Mouse (Mus musculus) forebrain, embryonic 10.5 days (tissue): ENCODE results near the gene Zfp683. TPM values are rescaled to one million over a fixed set of nuclear protein-coding genes. Genes with fewer than 3 reads are reported as not detected.
A peak's percentile ranks its signal among the peaks of the same experiment; 100 is the strongest.

Source experiments
- DNase-seq: peaks from one replicate; pipeline ENCODE4 v3.0.0-alpha.2; 2017; ENCODE audit warnings: low spot score; ENCODE audit errors: extremely low spot score
- H3K27ac ChIP-seq: fragments of 300-500 bp; sonication (generic); 2 replicates; pipeline ENCODE4 v1.5.1; 2016; ENCODE audit warnings: mild to moderate bottlenecking
- H3K27me3 ChIP-seq: fragments of 300-500 bp; sonication (generic); 2 replicates; pipeline ENCODE4 v1.6.1; 2016; ENCODE audit warnings: mild to moderate bottlenecking; ENCODE audit not compliant: poor library complexity, severe bottlenecking
- H3K36me3 ChIP-seq: fragments of 300-500 bp; sonication (generic); replicated peaks from 2 replicates; pipeline ENCODE4 v1.6.1; 2016; ENCODE audit warnings: mild to moderate bottlenecking, moderate library complexity
- H3K4me1 ChIP-seq: fragments of 300-500 bp; sonication (generic); 2 replicates; pipeline ENCODE4 v1.6.1; 2016
- H3K4me3 ChIP-seq: fragments of 300-500 bp; sonication (generic); 2 replicates; pipeline ENCODE4 v1.5.1; 2016; ENCODE audit warnings: mild to moderate bottlenecking, moderate library complexity
- H3K9me3 ChIP-seq: fragments of 300-500 bp; sonication (generic); 2 replicates; pipeline ENCODE4 v1.6.1; 2016; ENCODE audit warnings: mild to moderate bottlenecking, moderate library complexity
- WGBS: fragments of 180-500 bp; shearing (Covaris S2); methylation state at CpG from one replicate; pipeline ENCODE4 v1.1.7; 2016; 5-methylcytosine and 5-hydroxymethylcytosine counted together
- polyA plus RNA-seq: library from polyadenylated mRNA; unstranded; fragments of >200 nt; fragmentation: Nextera tagmentation; extraction: Ambion mirVana; gene quantifications from 2 replicates; pipeline ENCODE4 v1.2.1, GENCODE M21; 2016

Zfp683 gene
- polyA plus RNA-seq, 1 experiment from 2014 or later = not detected

GRCm38 (mm10) chr4:134100245-134100644 lies 46.6 kb downstream of the Zfp683 start:
- Histone ChIP-seq H3K27ac (no peak overlapping the region), H3K9me3 (no peaks in the 10 kb centered on the region), H3K4me3 (no peak overlapping the region), H3K36me3 (no peaks in the 10 kb centered on the region), H3K27me3 (no peaks in the 10 kb centered on the region), H3K4me1 (peaks cover 10% of the 10 kb centered on the region)
- no peak for DNase-seq
- WGBS = 83% methylated on average over 4 of the region's 4 CpGs

GRCm38 (mm10) chr4:134101979-134102741 lies 48.5 kb downstream of the Zfp683 start, which contains the start of gene Ubxn11:
TSS of gene Ubxn11 (plus strand) at chr4:134102570.
- peak within 1 kb of the TSS; percentile 82 for H3K27ac ChIP-seq
- H3K27me3 ChIP-seq = no peaks in the 10 kb centered on the region
- peak; percentile 92 for DNase-seq
- no peaks in the 10 kb centered on the region for H3K9me3 ChIP-seq
- peak within 1 kb of the TSS; percentile 88 for H3K4me3 ChIP-seq
- no peaks in the 10 kb centered on the region for H3K36me3 ChIP-seq
- WGBS = 17% methylated on average over 34 of the region's 34 CpGs
- peaks cover 22% of the 10 kb centered on the region for H3K4me1 ChIP-seq

- DNase-seq = no peak
- Histone ChIP-seq H3K36me3 (no peaks in the 10 kb centered on the region), H3K27ac (peak overlapping the region; percentile 82), H3K4me1 (peaks cover 23% of the 10 kb centered on the region), H3K4me3 (peak overlapping the region; percentile 88), H3K9me3 (no peaks in the 10 kb centered on the region), H3K27me3 (no peaks in the 10 kb centered on the region)
- WGBS = 4% methylated on average over 21 of the region's 21 CpGs
Observed at GRCm38 (mm10) chr4:134102742-134103119, 49.1 kb downstream of the Zfp683 start.

- H3K4me1 ChIP-seq = peaks cover 50% of the 10 kb centered on the region
- no peak for DNase-seq
- H3K27me3 ChIP-seq = no peaks in the 10 kb centered on the region
- H3K36me3 ChIP-seq = no peaks in the 10 kb centered on the region
- 78% methylated on average over 7 of the region's 7 CpGs for WGBS
- no peak overlapping the region for H3K4me3 ChIP-seq
- no peaks in the 10 kb centered on the region for H3K9me3 ChIP-seq
- H3K27ac ChIP-seq = no peak overlapping the region
Observed at GRCm38 (mm10) chr4:134106105-134106504, 52.5 kb downstream of the Zfp683 start.

- no peaks in the 10 kb centered on the region for H3K27me3 ChIP-seq
- no peaks in the 10 kb centered on the region for H3K36me3 ChIP-seq
- DNase-seq = no peak
- H3K27ac ChIP-seq = no peak overlapping the region
- H3K4me3 ChIP-seq = no peak overlapping the region
- peaks cover 50% of the 10 kb centered on the region for H3K4me1 ChIP-seq
- WGBS = 89% methylated on average over 7 of the region's 7 CpGs
- no peaks in the 10 kb centered on the region for H3K9me3 ChIP-seq
Observed at GRCm38 (mm10) chr4:134107730-134108129, 54.1 kb downstream of the Zfp683 start.

- no peak overlapping the region for H3K4me3 ChIP-seq
- no peak overlapping the region for H3K27ac ChIP-seq
- no peak for DNase-seq
- peaks cover 51% of the 10 kb centered on the region for H3K4me1 ChIP-seq
- H3K27me3 ChIP-seq = no peaks in the 10 kb centered on the region
- no peaks in the 10 kb centered on the region for H3K9me3 ChIP-seq
- WGBS = 71% methylated on average over 5 of the region's 5 CpGs
- H3K36me3 ChIP-seq = no peaks in the 10 kb centered on the region
Observed at GRCm38 (mm10) chr4:134108196-134108595, 54.6 kb downstream of the Zfp683 start.

Other genes with a start within 250 kb of the Zfp683 start
- gene Rps6ka1, start 166.0 kb upstream of the Zfp683 start, polyA plus RNA-seq = 42.7 and 44.1 TPM in 2 replicates
- 3,760 and 3,774 TPM in 2 replicates for gene Hmgn2, start 85.2 kb upstream of the Zfp683 start, polyA plus RNA-seq
- gene Dhdds, start 52.9 kb upstream of the Zfp683 start, polyA plus RNA-seq = 40.3 and 41.9 TPM in 2 replicates
- gene Lin28a, start 35.0 kb upstream of the Zfp683 start, polyA plus RNA-seq = 21.6 and 25.7 TPM in 2 replicates
- gene Crybg2, start 7.0 kb downstream of the Zfp683 start, polyA plus RNA-seq = 1.7 and 3.5 TPM in 2 replicates
- 4.1 and 5.0 TPM in 2 replicates for gene Cd52, start 41.2 kb downstream of the Zfp683 start, polyA plus RNA-seq
- gene Ubxn11, start 48.7 kb downstream of the Zfp683 start, polyA plus RNA-seq = 6.3 and 7.3 TPM in 2 replicates
- gene Sh3bgrl3, start 75.0 kb downstream of the Zfp683 start, polyA plus RNA-seq = 267 and 270 TPM in 2 replicates
- gene Cep85, start 133.3 kb downstream of the Zfp683 start, polyA plus RNA-seq = 34.3 and 35.5 TPM in 2 replicates
- not detected in 2 replicates for gene Gm7534, start 149.2 kb downstream of the Zfp683 start, polyA plus RNA-seq
- gene Catsper4, start 173.5 kb downstream of the Zfp683 start, polyA plus RNA-seq = not detected in 2 replicates
- gene Cnksr1, start 184.6 kb downstream of the Zfp683 start, polyA plus RNA-seq = 0.97 and 1.1 TPM in 2 replicates
- 0.72 and 0.90 TPM in 2 replicates for gene E130218I03Rik, start 189.8 kb downstream of the Zfp683 start, polyA plus RNA-seq
- gene Zfp593, start 191.8 kb downstream of the Zfp683 start, polyA plus RNA-seq = 20.7 and 22.7 TPM in 2 replicates
- 0.24 TPM in 1 of 2 replicates, not detected in the other for gene Gm30191, start 193.1 kb downstream of the Zfp683 start, polyA plus RNA-seq
- gene Grrp1, start 200.3 kb downstream of the Zfp683 start, polyA plus RNA-seq = 8.3 and 8.4 TPM in 2 replicates
- gene Pdik1l, start 234.1 kb downstream of the Zfp683 start, polyA plus RNA-seq = 21.7 and 22.0 TPM in 2 replicates